Comparison of ENCODE assay signal across 7 mouse cellular contexts in the genomic region with DNA sequence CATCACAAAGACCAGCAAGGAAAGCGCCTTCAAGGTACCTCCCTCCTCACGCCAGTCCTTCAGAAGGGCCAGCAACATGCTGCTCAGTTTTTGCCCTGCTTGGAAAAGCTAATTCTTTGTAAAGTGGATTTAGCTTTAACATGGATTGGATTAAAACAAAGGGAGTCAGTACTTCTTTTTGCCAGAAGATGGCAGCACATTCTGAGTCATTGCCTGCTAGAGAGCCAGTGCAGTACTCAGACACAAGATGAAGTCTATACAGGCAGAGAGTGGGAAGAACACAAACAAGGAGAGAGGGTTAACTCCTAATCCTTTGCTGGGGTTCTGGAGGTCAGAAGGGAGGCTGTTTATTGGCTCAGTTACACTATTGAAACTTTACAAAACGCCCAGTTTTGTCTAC. TPM values are rescaled to one million over a fixed set of nuclear protein-coding genes. Genes with fewer than 3 reads are reported as not detected.
DNase-seq lines count a peak whose midpoint lies in the region; TF ChIP-seq lines count a peak whose summit lies in the region.

No protein-coding gene starts in this region.

- 48% methylated on average over 3 of the region's 3 CpGs for WGBS in cerebellum, adult 2 months
- 32% methylated on average over 3 of the region's 3 CpGs for WGBS in large intestine, adult 2 months

- TF ChIP-seq CTCF in CH12.LX (conservative IDR thresholded peaks at IDR 0.05 in 1 of 2, IDR thresholded peaks at IDR 0.05 in 1 of 2; ENCODE audit: low read depth in 2 of 2, low read length in 2 of 2) = peak; percentile 72 to 87
- peak; percentile 46; the same call in 1 of the 2 replicates for TF ChIP-seq CTCF in cerebellum, adult 2 months (IDR thresholded peaks at IDR 0.05; ENCODE audit: borderline replicate concordance, insufficient read depth, low read depth, low read length)
- TF ChIP-seq CTCF in gastrocnemius, adult 2 months (IDR thresholded peaks at IDR 0.05) = peak; percentile 94

- H3K4me1 ChIP-seq in CH12.LX (ENCODE audit: control insufficient read depth in 1 of 2, insufficient read depth in 2 of 2) = no peaks in the 10 kb centered on the region
- no peaks in the 10 kb centered on the region for H3K4me1 ChIP-seq in cerebellum, adult 2 months (ENCODE audit: control insufficient read depth, insufficient read depth, low read length)

- H3K4me3 ChIP-seq in CH12.LX (replicated peaks in 1 of 3; ENCODE audit: low read depth in 2 of 3, low read length in 2 of 3, poor library complexity in 1 of 3) = no peak overlapping the region
- H3K4me3 ChIP-seq in cerebellum, adult 2 months (replicated peaks; ENCODE audit: insufficient read depth, low read depth, low read length) = no peak overlapping the region
- H3K4me3 ChIP-seq in gastrocnemius, adult 2 months = no peak overlapping the region

- H3K79me2 ChIP-seq in CH12.LX (replicated peaks; ENCODE audit: control insufficient read depth, extremely low read depth, insufficient read depth, poor library complexity, severe bottlenecking) = no peaks in the 10 kb centered on the region

- no peak for TF ChIP-seq EP300 in CH12.LX (IDR thresholded peaks at IDR 0.05; ENCODE audit: low read length)

- peaks cover 42 to 75% of the 10 kb centered on the region in 2 experiments for H3K36me3 ChIP-seq in CH12.LX (replicated peaks in 1 of 2; ENCODE audit: control insufficient read depth in 1 of 2, insufficient read depth in 1 of 2, low read length in 1 of 2)

- DNase-seq in A20 (ENCODE audit: low read depth, low spot score) (peak; percentile 66), CH12.LX (ENCODE audit: extremely low read depth) (peak; percentile 63)
- DNase-seq in cerebellum, adult 2 months = peak; percentile 32 to 65
- peak; percentile 28 for DNase-seq in gastrocnemius, adult 2 months
- peak; percentile 27 for DNase-seq in large intestine, adult 2 months (ENCODE audit: low read depth, low spot score)
- peak; percentile 82 for DNase-seq in lung, postnatal 14 days
- DNase-seq in right cerebral cortex, adult 2 months (ENCODE audit: low spot score in 2 of 2) = peak; percentile 70 to 80

- in situ Hi-C loops in CH12.LX (cut with MboI; ENCODE audit: low pct_ligation_motif_present, low pct_unique_long_range_greater_than_20kb, low sequenced_read_pairs) = no loop called here

- no peak overlapping the region for H3K27ac ChIP-seq in CH12.LX (ENCODE audit: insufficient read depth, low read depth)
- no peak overlapping the region for H3K27ac ChIP-seq in cerebellum, adult 2 months (ENCODE audit: insufficient read depth, low read length)
- no peak overlapping the region for H3K27ac ChIP-seq in gastrocnemius, adult 2 months

- TF ChIP-seq POLR2A in CH12.LX (IDR thresholded peaks at IDR 0.05; ENCODE audit: low read depth, low read length) = no peak
- no peak for TF ChIP-seq POLR2A in cerebellum, adult 2 months (IDR thresholded peaks at IDR 0.05; ENCODE audit: borderline replicate concordance, insufficient read depth, low read length)

- peak; percentile 81 for TF ChIP-seq RAD21 in CH12.LX (IDR thresholded peaks at IDR 0.05; ENCODE audit: low read depth, low read length)

- H3K9me3 ChIP-seq in CH12.LX (replicated peaks; ENCODE audit: low read length) = no peaks in the 10 kb centered on the region

- H3K27me3 ChIP-seq in CH12.LX (replicated peaks) = no peaks in the 10 kb centered on the region
- H3K27me3 ChIP-seq in cerebellum, adult 2 months (ENCODE audit: control insufficient read depth, insufficient read depth, low read length) = no peaks in the 10 kb centered on the region

- no peak overlapping the region for H3K4me2 ChIP-seq in CH12.LX (ENCODE audit: insufficient read depth, low read depth, poor library complexity, severe bottlenecking)

- intact Hi-C loops in gastrocnemius, adult 2 months (cut with DNase I) = loop anchor here (5.0 kb wide), 1 partner anchor 159 kb away; no protein-coding TSS in a partner anchor

- H3K9ac ChIP-seq in CH12.LX (ENCODE audit: insufficient read depth, low read depth) = no peak overlapping the region

- dilution Hi-C loops in CH12.LX (cut with MboI; ENCODE audit: extremely low pct_ligation_motif_present, extremely low pct_unique_long_range_greater_than_20kb, low sequenced_read_pairs) = no loop called here

TF ChIP-seq in CH12.LX, 34 proteins besides CTCF, POLR2A, EP300 and RAD21:
- no peak for TF ChIP-seq ZNF384 (IDR thresholded peaks at IDR 0.05; ENCODE audit: low read depth, low read length)
- TF ChIP-seq ZC3H11A (IDR thresholded peaks at IDR 0.05; ENCODE audit: low read depth, low read length) = peak; percentile 8; the same call in 1 of the 2 replicates
- TF ChIP-seq SMC3 (IDR thresholded peaks at IDR 0.05; ENCODE audit: low read depth, low read length) = peak; percentile 79
- no peak for TF ChIP-seq TCF12 (IDR thresholded peaks at IDR 0.05; ENCODE audit: low read depth, low read length)
- no peak for TF ChIP-seq HCFC1 (IDR thresholded peaks at IDR 0.05; ENCODE audit: low read depth, low read length)
- TF ChIP-seq USF1 (IDR thresholded peaks at IDR 0.05; ENCODE audit: low read depth, low read length) = no peak

RNA-seq across cellular contexts. Expression of gene Rbx1, which starts 17.6 kb away (rescaled TPM):
- total RNA-seq in CH12.LX (2012; rRNA removed) (238 and 249 TPM in 2 replicates), CH12.LX (2014; rRNA removed) (177 and 178 TPM in 2 replicates)
- polyA plus RNA-seq in CH12.LX (2012; ENCODE audit: insufficient read length, low read depth) = 151 and 184 TPM in 2 replicates
- polyA plus RNA-seq in cerebellum, adult 2 months (2012; rRNA removed) = 211 and 222 TPM in 2 replicates
- 100 to 1,000 TPM in 1 of 2 experiments, 10 to 100 TPM in 1; 89.4 to 110 TPM for total RNA-seq in gastrocnemius, adult 2 months (2021)
- 52.3 and 56.4 TPM in 2 replicates for polyA plus RNA-seq in large intestine, adult 2 months (2012; rRNA removed)

RNA-seq across cellular contexts. Expression of gene Dnajb7, which starts 40.4 kb away (rescaled TPM):
- not detected in 2 replicates for total RNA-seq in CH12.LX (2012; rRNA removed)
- total RNA-seq in CH12.LX (2014; rRNA removed) = not detected in 2 replicates
- polyA plus RNA-seq in CH12.LX (2012; ENCODE audit: insufficient read length, low read depth) = not detected in 2 replicates
- 0.07 TPM in 1 of 2 replicates, not detected in the other for polyA plus RNA-seq in cerebellum, adult 2 months (2012; rRNA removed)
- not detected for total RNA-seq in gastrocnemius, adult 2 months (2021)
- 0.12 TPM in 1 of 2 replicates, not detected in the other for polyA plus RNA-seq in large intestine, adult 2 months (2012; rRNA removed)

RNA-seq across cellular contexts. Expression of gene Xpnpep3, which starts 48.5 kb away (rescaled TPM):
- 5.2 and 6.3 TPM in 2 replicates for total RNA-seq in CH12.LX (2012; rRNA removed)
- total RNA-seq in CH12.LX (2014; rRNA removed) = 4.3 TPM in 2 replicates
- 6.0 TPM in 2 replicates for polyA plus RNA-seq in CH12.LX (2012; ENCODE audit: insufficient read length, low read depth)
- polyA plus RNA-seq in cerebellum, adult 2 months (2012; rRNA removed) = 7.3 and 9.0 TPM in 2 replicates
- 1 to 10 TPM; 4.8 to 7.4 TPM for total RNA-seq in gastrocnemius, adult 2 months (2021)
- polyA plus RNA-seq in large intestine, adult 2 months (2012; rRNA removed) = 2.9 and 5.1 TPM in 2 replicates

RNA-seq across cellular contexts. Expression of gene St13, which starts 48.6 kb away (rescaled TPM):
- total RNA-seq in CH12.LX (2012; rRNA removed) (192 and 231 TPM in 2 replicates), CH12.LX (2014; rRNA removed) (208 and 231 TPM in 2 replicates)
- polyA plus RNA-seq in CH12.LX (2012; ENCODE audit: insufficient read length, low read depth) = 646 and 822 TPM in 2 replicates
- polyA plus RNA-seq in cerebellum, adult 2 months (2012; rRNA removed) = 75.6 and 85.3 TPM in 2 replicates
- total RNA-seq in gastrocnemius, adult 2 months (2021) = 100 to 1,000 TPM in 1 of 2 experiments, 10 to 100 TPM in 1; 86.8 to 114 TPM
- 12.6 and 12.7 TPM in 2 replicates for polyA plus RNA-seq in large intestine, adult 2 months (2012; rRNA removed)

Comparison
In these comparisons a context has a peak if more than half of its experiments do, and no peak if none do; other contexts are left out.
1. DNase-seq: peak in every context shown above with its lines; median percentile 82 in lung, postnatal 14 days; 75 in right cerebral cortex, adult 2 months; 66 in A20; 63 in CH12.LX; 48 in cerebellum, adult 2 months; 28 in gastrocnemius, adult 2 months; 27 in large intestine, adult 2 months.